Mouse (Mus musculus) hindlimb bud, embryonic 11.5 days (tissue): Measurements from ENCODE around the gene Sbk1.
"Not testable (repeated sequence)": the region's sequence is repeated elsewhere in the genome, so short reads cannot be mapped to it uniquely, and the experiment has no call there.

Source experiments
- DNase-seq: peaks from one replicate; pipeline ENCODE4 v3.0.0-alpha.2; 2012; ENCODE audit warnings: low read depth, low spot score; ENCODE audit errors: extremely low spot score

Sbk1 gene

DNA sequence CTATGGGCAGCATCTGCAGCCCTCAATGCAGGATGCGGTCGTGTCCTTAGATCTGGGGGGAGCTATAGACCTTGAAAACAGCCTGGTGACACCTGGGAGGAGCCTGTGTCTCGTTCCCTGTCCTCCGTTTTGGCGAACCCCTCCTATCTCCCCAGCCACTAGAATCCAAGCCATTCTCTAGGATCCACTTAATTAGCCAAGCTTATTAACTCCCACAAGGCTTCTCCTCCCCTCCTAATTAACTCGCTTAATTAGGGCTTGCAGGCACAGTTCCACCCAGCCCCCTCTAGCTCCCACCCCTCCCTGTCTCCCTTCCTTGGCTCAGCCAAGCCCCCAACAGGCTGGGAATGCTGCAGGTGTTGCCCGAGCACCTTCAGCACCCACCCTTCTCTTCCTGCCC, 8.5 kb upstream of the Sbk1 start:
- no peak for DNase-seq

DNA sequence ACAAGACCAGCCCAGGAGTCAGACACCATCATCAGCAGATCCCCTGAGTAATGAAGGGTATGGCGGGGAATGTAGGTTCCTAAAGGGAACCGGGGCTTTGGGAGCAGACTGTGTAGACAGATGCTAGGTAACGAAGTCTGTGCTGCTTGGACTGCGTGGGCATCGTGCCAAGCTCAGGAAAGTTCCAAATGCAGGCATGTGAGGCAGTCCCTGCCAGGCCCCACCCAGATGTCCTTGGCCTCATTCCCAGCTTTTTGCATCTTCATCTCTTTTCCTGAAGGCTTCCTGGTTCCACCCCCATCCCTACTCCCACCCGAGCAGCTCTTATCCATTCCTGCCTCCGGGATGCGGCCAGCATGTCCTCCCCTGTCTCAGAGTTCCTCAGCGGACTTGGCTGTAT, 6.5 kb upstream of the Sbk1 start:
- DNase-seq = no peak

DNA sequence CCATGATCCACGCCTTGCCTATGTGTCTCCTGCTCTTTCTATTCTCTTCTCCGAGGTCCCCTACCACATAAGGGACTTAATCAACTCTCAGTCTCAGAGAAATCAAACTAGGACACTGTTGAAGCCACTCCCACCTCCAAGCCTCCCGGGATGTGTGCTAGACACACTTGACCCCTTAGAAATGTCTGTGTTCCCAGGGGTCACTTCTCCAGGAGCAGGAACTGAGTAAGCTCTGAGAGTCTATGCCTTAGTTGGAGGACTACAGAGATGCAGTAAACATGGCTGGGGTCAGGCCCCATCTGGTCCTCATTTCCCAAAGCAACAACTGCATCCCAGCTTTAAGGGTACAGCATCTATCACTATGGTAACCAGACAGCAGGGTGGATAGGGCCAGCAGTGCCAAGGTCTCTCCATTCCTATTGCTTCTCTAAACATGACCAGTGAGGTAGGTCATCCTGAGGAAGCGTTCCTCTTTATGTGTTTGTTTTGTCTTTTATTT, 6.0 kb upstream of the Sbk1 start:
- peak; percentile 24 for DNase-seq

DNA sequence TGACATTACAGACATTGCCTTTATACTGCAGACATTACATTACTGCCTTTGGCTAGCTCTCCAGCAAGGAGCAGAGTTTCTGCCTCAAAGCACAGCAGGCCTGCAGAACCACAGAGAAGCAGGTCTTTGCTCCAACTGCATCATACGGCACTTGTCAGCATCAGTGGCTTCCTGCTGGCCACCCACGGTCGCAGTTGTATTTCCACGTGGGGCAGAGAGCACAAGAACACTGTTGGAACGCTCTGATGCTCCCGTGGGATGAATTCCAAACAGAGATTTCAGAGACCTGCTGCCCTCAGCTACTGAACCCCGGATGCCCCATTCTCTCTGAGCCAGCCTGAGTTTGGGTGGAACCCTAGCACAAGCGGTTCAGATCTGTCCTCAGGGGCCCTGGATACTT, 4.8 kb upstream of the Sbk1 start:
- no peak for DNase-seq

DNA sequence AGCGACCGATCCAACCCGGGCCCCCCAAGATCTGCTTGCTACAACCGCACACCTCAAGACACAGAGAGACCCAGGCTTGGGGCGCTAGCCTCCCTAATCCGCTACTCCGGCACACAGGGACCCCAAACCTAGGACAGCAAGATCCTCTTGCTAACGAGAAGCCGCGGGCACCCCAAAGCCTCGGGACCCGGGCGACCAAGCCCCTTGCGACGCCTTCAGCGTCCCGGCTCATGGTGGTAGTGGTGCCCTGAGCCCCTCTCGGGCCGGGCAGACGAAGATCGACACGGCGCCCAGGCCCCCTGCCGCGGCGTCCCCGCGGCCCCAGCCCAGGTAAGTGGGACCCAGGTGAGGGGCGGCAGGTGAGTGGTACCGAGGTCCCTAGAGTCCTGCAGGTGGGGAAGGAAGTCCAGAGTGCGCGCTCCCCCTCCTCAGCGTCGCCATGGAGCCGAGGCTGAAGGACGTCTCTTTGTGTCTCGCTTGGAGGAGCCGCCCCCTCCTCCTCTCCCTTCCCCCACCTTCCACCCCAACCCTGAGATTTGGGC, 422 bp downstream of the Sbk1 start:
- DNase-seq = no peak

DNA sequence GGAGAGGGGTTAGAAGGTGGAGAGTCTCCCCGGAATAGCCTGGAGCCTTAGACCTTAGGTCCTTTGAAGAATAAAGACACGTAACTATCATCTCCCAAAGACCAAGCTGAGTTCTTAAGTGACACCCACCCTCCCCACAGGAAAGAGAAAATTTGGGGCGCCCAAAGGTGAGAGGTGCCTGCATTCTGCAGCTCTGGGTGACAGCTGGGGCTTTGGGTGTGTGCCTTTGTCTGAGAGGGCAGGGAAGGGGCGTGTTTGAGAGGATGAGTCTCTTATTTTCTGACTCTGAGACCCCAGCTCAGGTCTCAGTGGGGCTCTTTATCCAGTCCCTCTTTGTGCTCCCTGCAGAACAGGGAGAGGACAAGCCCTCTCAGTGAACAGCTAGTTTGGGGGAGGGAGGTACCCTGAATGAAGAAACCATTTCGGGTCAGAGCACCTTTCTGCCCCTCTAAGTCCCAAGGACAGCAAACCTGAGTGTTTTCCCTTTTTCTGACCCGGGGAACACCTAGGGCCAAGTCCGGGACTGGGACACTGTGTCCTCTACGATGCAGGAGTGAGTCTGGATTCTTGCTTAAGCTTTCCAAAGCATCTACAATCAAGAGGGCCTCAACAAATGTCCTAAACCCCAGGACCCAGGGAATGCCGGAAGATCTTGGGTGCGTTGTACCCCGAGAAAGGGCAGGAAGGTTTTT, 1.1 kb downstream of the Sbk1 start:
- DNase-seq = no peak

DNA sequence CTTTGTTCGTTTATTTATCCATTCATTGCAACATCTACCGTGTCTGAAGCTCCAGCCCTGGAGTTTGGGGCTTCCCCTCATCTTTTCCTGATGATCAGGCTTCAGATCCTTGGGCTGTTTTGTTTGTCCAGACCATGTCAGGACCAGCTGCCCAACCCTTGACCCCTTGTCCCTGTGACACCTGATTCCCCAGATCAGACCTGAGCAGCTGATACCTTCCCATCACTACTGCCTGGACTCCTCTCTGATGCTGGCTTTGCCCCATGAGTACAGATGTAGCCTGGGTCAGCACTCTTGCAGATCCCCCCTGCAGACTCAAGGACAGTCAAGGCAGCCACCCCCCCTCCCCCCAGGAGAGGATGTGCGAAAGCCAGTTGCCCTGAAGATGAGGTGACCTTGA, 1.7 kb downstream of the Sbk1 start:
- DNase-seq = no peak

DNA sequence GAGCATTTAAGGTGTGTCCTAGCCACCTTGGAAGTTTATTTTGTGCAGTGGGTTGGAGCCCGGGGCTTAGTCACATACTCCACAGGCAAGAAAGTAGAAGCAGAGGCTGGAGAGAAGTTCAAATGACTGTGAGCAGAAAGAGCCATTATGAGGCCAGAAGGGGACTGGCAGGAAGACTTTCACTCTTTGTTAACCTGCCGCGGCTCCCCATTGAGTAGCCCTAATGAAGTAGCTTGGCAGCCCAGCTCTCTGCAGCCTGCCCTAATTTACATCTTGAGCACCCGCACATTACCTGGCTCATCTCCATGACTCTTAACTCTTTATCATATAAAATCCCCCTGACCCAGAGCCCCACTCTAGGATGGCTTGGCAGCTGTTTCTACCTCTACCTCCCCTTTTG, 2.2 kb downstream of the Sbk1 start:
- no peak for DNase-seq

DNA sequence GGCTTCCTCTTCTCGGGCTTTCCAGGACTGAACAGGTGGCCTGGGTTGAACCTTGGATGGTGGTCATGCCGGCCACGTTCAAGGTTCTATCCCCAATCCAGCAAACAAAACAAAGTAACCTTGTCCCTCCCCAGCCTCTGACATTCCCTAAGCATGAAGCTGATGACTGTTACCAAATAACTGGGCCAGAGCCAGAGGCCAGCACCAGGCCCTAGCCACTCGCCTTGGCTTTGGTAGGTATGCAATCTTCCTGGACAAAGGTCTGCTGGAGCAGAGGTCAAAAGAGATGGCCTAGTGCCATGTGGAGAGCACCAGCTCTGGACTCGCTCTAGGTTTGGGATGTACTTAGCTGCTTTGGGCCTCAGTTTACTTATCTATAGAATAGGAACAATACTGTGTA, 3.3 kb downstream of the Sbk1 start:
- DNase-seq = no peak

DNA sequence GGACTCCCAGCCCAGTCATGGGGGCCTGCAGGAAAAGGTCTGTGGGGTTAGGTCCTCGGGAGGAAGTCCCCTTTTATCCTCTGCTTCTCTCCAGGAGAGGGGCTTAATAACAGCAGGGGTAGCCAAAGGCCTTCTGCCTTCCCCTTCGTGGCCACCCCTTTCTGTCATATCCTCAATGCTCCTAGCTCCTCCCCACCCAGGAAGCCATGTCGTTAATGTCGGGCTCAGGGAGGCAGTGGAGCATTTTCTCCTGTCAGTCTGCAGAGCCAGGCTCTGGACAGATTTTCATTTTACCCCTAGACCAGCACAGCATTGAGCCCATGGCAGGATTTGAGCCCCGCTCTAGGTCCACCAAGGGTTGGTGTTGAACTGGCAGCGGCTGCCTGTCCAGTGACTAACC, 3.9 kb downstream of the Sbk1 start:
- no peak for DNase-seq

DNA sequence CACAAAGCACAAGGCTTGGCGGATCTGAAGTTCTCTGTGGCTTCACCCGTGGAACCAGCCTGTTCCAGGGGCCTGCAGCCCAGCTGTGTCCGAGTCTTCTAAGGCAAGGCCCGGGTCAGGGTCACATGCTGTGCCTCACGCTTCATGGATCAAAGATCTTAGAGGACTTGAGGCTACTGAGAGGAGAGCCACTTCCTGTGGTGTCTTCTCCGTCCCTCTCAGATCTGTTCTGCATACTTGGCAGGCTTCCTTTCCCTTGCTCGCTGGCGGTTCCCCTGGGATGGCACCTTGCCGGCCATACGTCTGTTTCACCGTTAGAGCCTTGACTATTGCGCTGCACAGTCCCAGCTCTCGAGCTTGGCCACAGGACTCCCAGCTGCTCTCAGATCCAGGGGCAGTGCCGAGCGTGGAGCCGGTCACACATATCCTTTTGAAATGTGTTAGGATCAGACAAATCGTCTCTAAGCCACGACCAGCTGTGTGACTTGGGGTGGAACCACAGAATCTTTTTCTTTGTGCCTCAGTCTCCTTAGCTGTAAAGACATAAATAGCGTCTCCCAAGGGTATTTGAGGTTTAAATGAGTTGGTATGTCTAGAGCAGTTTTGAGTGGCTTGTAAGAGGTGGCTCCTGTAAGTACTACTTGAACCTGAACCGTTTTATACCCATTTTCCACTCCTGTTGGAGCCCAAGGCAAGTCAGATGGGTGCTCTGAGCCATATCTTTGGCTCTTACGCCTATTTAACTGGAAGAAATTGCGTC, 5.3 kb downstream of the Sbk1 start:
- no peak for DNase-seq

DNA sequence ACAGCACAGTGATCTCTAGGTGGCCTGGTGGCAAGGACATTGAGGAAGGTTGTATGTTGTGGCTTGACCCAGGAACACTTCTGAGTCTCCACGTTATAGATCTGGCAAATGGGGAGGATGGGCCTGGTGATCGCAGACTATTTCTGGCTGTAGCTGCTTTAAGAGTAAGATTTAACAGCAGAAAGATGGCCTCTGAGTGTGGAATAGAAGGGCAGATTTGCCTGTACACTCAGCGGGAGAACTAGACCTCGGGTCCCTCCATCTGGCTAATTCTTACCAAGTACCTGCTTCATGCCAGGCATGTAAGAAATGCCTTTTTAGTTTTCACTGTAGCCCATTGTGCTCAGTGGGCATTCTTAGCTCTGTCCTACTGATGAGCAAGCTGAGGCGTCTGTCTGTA, 6.4 kb downstream of the Sbk1 start:
- DNase-seq = no peak

DNA sequence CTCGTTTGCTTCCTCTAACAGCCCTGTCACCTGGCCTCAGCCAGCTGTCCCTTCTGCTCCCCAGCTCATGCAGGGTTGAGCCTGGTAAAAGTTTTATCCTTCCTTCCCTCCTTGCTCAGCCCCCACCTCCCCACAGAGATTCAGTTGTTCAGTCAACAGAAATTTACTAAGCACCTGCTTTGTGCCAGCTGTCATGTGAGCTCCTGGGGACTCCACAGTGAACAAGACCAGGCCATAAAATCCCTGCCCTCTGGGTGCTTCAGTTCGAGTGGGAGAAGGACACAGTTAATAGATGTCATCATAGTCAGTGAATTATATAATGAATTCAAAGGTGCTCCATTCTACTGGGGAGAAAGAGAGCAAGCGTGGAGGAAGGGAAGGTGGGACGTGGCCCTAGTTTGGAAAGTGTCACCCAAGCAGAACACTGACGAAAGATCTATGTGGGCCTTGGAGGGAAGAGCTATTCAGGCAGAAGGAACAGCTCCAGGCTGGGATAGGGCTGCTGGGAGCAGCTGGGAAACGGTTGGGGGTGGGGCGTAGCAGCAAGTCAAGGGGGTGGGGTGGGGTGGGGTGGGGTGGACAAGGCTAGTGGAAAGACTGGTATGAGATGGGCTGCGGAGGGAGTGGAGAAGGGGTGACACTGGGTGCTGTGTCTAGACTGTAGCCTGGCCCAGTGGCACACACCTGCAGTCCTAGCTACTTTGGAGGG, 7.5 kb downstream of the Sbk1 start:
- no peak for DNase-seq

DNA sequence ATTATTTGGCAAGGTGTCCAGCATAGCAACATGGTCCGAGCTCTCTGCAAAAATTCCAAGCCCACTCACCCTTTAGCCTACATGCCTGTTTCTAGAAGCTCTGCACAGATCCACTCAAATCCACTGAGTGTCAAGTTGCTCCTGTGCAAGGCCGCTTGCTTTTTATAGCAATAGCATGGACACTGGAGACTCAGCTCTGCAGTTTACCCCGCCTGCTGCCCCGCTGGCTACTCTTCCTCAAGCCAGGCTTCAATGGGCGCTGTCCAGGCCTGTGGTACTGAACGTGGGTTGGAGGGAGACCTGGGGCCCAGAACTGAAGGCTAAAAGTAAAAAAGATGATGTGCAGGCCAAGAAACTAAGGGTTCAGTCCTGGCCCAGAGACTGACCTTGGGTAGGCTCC, 8.3 kb downstream of the Sbk1 start:
- no peak for DNase-seq

DNA sequence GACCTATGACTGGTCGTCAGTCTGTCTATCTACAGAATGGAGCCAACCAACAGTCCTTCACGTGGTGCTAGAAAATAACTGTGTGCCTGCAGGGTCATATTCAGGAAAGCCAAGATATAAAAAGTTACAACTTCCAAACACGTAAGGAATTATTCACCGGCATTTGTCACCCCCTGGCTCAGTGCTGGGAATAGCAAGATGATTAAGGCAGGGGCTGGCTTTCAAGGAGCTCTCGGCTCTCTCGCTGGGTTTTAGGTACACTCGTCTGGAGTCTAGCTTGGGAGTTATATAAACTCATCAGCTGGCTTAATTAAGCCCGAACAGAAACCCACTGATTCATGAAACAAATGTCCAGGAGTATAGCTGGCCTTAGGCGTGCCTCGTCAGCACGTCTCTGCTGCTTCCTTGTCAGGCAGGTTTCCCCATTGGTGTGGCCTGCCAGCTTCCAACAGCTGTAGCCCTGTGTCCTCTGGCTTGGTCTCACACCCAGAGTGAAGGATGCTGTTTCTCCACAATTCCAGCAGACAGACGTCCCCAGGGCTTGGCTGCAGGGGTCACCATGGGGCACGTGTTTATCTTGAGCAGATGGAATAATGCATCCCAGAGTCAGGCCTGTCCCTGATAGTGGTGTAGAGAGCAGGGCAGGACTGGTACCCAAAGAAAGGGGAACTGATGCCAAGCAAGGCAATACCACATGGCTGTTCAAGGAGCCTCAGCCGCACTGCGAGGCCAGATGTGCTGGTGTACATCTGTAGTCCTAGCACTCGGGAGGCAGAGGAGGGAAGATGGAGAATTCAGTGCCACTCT, 9.7 kb downstream of the Sbk1 start:
- no peak for DNase-seq

DNA sequence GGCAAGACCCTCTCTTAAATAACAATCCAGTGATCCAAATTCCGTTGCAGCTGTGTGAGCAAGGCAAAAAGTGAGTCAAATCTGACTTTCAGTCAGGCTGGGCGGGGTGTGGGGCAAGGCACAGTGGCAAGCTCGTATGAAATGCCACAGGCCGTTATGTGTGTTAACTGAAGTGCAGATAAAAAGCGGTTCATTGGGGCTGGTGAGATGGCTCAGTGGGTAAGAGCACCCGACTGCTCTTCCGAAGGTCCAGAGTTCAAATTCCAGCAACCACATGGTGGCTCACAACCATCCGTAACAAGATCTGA, 10.2 kb downstream of the Sbk1 start:
- DNase-seq = not testable (repeated sequence)

DNA sequence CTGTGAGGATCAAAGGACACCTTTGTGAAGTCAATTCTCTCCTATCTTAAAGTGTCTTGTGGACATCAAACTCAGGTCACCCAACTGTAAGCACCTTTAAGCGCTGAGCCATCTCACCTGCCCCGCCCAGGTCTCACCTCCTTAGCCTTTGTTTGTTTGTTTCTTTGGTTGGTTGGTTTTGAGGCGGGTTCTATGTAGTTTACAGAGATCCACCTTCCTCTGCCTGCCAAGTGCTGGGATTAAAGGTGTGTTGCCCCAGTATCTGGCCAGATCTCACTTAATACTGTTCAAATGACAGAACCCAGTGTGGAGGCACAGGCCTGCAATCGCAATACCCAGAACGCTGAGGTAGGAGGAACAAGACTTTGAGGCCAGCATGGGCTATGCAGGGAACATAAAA, 11.6 kb downstream of the Sbk1 start:
- DNase-seq = no peak

DNA sequence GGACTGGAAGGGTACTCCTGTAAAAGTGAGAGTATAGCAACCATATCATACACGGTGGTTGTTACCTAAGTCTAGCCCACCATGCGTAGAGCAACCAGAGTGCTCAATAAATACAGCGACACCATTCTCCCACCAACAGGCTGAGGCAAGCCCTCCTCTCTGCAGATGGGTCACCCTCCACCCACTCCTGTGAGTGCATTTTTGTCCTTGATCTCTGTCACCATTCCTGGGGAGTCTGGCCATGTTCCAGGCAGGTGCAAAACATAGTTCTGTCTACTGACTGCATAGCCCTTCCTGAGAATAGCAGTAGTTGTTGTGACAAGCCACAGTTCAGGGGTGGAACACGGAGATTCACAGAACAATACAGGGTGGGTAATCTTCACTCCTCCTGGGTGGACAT, 12.0 kb downstream of the Sbk1 start:
- no peak for DNase-seq

DNA sequence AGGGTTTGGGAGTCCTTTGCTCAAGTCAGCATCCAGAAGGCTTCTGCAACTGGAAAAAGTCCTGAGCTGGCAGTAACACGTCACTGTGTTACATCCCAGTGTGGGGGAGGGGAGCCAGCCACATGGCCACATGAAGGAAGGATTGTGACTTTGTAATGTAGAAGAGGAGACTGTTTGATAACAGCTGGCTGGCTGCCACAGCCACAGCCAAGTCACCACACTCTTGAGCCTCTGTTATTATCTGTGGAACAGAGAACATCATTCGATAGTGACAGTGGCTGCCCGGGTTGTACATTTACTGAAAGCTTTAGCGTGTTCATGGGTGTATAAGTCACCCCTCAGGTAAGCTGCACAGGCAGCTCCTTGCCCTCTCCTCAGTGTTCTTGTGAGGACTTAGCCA, 12.4 kb downstream of the Sbk1 start:
- DNase-seq = no peak

DNA sequence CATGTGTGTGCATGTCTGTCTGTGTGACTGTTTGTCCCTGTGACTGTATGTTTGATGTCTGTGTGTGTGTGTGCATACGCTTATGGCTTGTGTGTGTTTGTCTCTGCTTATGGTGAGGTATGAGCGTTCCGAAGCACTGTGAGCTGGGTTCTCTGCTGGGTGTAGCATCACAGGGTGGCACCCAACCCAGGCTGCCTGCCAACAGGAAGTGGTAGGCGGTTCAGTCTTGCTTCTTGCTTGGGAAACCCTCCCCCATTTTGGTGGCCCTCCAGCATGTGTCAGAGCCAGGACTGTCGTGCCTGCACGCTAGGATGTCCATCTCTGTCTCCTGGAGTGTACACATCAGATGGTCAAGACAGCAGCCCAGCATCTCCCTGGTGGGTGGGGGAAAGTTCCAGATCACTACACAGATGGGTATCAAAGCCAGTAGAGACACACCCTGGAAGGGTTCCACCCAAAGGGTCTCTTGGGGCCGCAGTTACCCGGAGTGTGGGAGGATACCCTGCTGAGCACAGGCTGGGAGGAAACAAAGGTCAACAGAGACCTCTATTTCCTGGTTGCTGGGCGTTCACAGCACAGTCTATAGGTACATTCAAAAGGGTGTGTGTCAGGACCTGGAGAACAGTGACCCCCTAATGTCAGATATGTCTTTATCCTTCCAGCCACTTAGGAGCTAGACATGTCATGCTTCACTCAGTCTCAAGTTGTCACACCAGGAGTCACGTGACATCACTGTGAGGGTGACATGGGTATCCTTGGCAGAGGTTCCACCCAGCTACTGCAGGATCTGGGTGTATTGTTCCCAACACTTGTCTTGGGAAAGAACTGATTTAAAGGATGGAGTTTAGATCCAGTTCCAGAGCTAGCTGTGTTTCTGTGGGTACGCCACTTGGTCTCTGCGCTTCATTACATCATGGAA, 13.1 kb downstream of the Sbk1 start:
- no peak for DNase-seq
